Mouse (Mus musculus): ENCODE results near the gene Plcg1. TPM values are rescaled to one million over a fixed set of nuclear protein-coding genes. Genes with fewer than 3 reads are reported as not detected.

Plcg1 gene
- polyA plus RNA-seq, 1 experiment from 2014 or later = 68.0 TPM

DNA sequence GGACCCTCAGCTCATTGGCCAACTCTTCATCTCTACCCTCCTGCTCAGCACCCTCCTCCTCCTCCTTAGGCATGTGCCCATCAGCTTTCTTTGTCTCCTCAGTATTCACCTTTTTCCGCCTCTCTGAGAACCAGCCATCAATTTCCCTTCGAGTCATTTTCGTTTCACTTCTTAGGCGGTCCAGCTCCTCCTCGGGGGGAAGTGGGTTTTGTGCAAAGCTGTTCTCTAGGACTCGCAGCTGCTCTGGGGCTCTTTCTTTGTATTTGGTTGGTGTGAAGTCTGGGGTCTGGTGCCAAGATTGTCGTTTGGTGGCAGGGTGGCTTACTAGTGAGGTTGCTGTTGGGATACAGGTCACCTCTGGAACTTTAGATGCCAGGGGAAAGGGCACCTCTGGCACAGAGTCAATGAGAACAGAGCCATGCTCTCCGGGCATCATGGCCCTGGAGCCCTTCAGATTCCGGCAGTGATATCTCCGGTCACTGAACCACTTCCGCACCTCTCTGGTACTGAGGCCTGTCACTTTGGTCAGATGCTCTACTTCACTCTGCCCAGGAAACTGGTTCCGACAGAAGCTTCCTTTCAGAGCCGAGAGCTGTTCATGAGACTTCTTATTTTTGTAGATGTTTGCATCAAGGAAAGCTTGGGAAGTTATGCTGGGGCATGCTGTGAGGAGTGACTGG is 49.2 kb downstream of the Plcg1 start:
- Histone ChIP-seq H3K4me2 (no peak overlapping the region), H3K27ac (replicated peaks) (no peak overlapping the region), H3K27me3 (no peaks in the 10 kb centered on the region), H3K9ac (no peak overlapping the region), H3K36me3 (peaks cover 32% of the 10 kb centered on the region), H3K9me3 (no peaks in the 10 kb centered on the region), H3K4me3 (no peak overlapping the region), H3K4me1 (replicated peaks) (no peaks in the 10 kb centered on the region)
- 85% methylated on average over 13 of the region's 13 CpGs for WGBS
- no peak for ATAC-seq (ENCODE audit: low read depth)

DNA sequence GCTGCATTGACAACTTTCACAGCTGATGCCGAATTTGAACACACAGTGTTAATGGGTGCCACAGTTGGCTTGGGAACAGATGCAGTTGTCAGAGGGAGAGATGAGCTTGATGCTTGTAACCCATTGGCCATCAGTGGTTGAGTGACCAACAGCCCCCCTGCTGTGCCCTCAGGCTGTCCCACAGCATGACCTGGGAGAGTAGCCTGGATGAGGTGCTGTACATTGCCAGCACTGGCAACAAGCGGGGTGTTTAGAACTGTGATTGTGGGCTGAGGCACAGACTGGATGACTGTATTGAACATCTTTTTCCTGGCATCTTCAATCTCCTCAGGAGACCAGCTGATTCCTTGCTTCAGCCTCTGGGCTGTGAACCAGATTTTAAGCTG is 49.7 kb downstream of the Plcg1 start:
- Histone ChIP-seq H3K27ac (replicated peaks) (no peak overlapping the region), H3K4me2 (no peak overlapping the region), H3K36me3 (peaks cover 32% of the 10 kb centered on the region), H3K4me3 (no peak overlapping the region), H3K9me3 (no peaks in the 10 kb centered on the region), H3K4me1 (replicated peaks) (peaks cover 3% of the 10 kb centered on the region), H3K9ac (no peak overlapping the region), H3K27me3 (no peaks in the 10 kb centered on the region)
- WGBS = 91% methylated on average over 2 of the region's 2 CpGs
- ATAC-seq (ENCODE audit: low read depth) = no peak

- ATAC-seq (ENCODE audit: low read depth) = peak; percentile 62
- Histone ChIP-seq H3K9me3 (no peaks in the 10 kb centered on the region), H3K27me3 (no peaks in the 10 kb centered on the region), H3K36me3 (peaks cover 8% of the 10 kb centered on the region), H3K4me3 (no peak overlapping the region), H3K27ac (replicated peaks) (peak overlapping the region; percentile 70), H3K9ac (no peak overlapping the region), H3K4me2 (no peak overlapping the region), H3K4me1 (replicated peaks) (peaks cover 10% of the 10 kb centered on the region)
- WGBS = 76% methylated on average over 1 of the region's 1 CpGs
Observed at GRCm38 (mm10) chr2:160786333-160786732, 55.2 kb downstream of the Plcg1 start.

DNA sequence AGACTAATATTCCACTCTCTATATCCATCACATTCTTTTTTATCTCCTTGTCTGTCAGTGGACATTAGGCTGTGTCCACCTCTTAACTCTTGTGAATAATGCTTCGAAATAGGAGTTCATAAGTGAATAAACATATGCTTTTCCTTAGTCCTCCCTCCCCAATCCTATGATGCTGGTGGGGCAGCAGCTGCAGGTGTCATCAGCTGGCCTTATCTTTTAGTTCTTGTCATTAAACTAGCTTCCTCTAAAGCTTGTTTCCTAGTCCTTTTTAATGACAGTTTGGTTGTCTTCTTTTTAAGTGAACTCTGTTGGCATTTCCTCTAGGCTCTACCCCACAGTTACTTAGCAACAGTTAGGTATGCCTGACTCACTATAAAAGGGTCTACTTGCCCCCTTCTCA is 57.9 kb downstream of the Plcg1 start:
- Histone ChIP-seq H3K4me3 (no peak overlapping the region), H3K9me3 (no peaks in the 10 kb centered on the region), H3K36me3 (no peaks in the 10 kb centered on the region), H3K9ac (no peak overlapping the region), H3K27ac (replicated peaks) (no peak overlapping the region), H3K4me2 (no peak overlapping the region), H3K4me1 (replicated peaks) (peaks cover 10% of the 10 kb centered on the region), H3K27me3 (no peaks in the 10 kb centered on the region)
- ATAC-seq (ENCODE audit: low read depth) = no peak
- 95% methylated on average over 1 of the region's 1 CpGs for WGBS

DNA sequence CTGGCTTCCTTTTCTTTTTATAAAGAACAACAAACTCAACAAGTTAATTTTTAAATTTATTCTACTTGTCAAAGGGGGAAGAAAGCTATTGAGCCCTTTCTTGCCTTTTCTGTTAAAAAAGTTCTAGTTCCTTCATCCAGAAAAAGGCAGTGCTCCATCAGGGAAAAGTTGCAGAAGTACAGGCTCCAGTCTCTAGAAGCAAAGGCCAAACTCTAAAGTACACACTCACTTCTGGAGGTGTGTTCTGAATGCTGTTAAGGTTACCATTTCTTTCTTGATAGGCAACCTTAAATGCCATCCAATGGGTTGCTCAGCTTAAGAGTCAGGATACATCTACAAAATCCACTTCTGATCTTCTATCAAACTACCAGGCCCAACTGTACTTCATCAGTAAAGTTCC is 58.6 kb downstream of the Plcg1 start:
- Histone ChIP-seq H3K4me3 (no peak overlapping the region), H3K27ac (replicated peaks) (no peak overlapping the region), H3K9ac (no peak overlapping the region), H3K4me2 (no peak overlapping the region), H3K4me1 (replicated peaks) (peaks cover 10% of the 10 kb centered on the region), H3K36me3 (no peaks in the 10 kb centered on the region), H3K27me3 (no peaks in the 10 kb centered on the region), H3K9me3 (no peaks in the 10 kb centered on the region)
- no peak for ATAC-seq (ENCODE audit: low read depth)

DNA sequence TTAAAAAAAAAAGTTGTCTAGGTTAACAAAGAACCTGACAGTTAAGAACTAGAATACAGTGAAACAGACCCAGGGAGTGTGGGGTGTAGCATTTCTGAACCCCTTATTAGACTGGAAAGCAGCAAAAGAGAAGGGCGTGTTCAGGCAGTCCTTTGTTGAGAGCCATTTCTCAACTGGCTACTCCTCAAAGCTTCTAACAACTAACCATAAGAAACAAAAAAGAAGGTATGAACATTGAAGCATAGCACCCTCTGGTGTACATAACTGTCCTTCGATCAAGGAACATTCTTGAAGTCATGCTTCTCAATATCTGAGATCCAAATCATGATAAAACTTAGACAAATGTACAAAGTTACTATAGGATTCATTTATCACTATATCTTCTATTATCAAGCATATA is 62.0 kb downstream of the Plcg1 start:
- no peak overlapping the region for H3K4me3 ChIP-seq
- H3K9ac ChIP-seq = no peak overlapping the region
- ATAC-seq (ENCODE audit: low read depth) = no peak
- no peaks in the 10 kb centered on the region for H3K9me3 ChIP-seq
- H3K27me3 ChIP-seq = no peaks in the 10 kb centered on the region
- no peak overlapping the region for H3K27ac ChIP-seq (replicated peaks)
- H3K4me1 ChIP-seq (replicated peaks) = no peaks in the 10 kb centered on the region
- no peaks in the 10 kb centered on the region for H3K36me3 ChIP-seq
- 75% methylated on average over 2 of the region's 2 CpGs for WGBS
- H3K4me2 ChIP-seq = no peak overlapping the region

- no peak overlapping the region for H3K4me2 ChIP-seq
- no peak overlapping the region for H3K27ac ChIP-seq (replicated peaks)
- no peaks in the 10 kb centered on the region for H3K36me3 ChIP-seq
- ATAC-seq (ENCODE audit: low read depth) = no peak
- no peaks in the 10 kb centered on the region for H3K9me3 ChIP-seq
- no peaks in the 10 kb centered on the region for H3K27me3 ChIP-seq
- no peak overlapping the region for H3K4me3 ChIP-seq
- no peak overlapping the region for H3K9ac ChIP-seq
- WGBS = 79% methylated on average over 2 of the region's 2 CpGs
- no peaks in the 10 kb centered on the region for H3K4me1 ChIP-seq (replicated peaks)
Observed at GRCm38 (mm10) chr2:160796973-160797372, 65.9 kb downstream of the Plcg1 start.

- WGBS = 86% methylated on average over 1 of the region's 1 CpGs
- H3K4me2 ChIP-seq = no peak overlapping the region
- no peak for ATAC-seq (ENCODE audit: low read depth)
- no peaks in the 10 kb centered on the region for H3K27me3 ChIP-seq
- H3K4me3 ChIP-seq = no peak overlapping the region
- H3K36me3 ChIP-seq = no peaks in the 10 kb centered on the region
- no peak overlapping the region for H3K27ac ChIP-seq (replicated peaks)
- no peaks in the 10 kb centered on the region for H3K4me1 ChIP-seq (replicated peaks)
- H3K9me3 ChIP-seq = no peaks in the 10 kb centered on the region
- no peak overlapping the region for H3K9ac ChIP-seq
Observed at GRCm38 (mm10) chr2:160798206-160798605, 67.1 kb downstream of the Plcg1 start.

DNA sequence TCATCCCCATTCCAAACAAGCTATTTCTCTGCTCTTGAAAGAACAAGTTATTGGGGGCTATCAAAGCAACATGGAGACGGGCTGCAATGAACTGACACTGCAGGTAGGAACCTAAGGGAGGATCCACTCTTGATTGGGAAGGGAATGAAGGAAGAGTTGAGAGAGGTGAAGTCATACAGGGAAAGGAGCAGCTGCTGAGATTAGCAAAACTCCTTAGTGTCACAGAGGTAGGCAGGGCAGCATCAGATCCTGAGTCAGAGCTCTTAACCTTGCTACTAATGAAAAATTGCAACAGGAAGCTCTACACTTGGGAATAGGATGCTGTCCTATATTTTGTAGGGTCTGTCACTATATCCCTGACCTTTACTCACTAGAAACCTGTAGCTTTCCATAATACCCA is 69.9 kb downstream of the Plcg1 start:
- no peak for ATAC-seq (ENCODE audit: low read depth)
- Histone ChIP-seq H3K4me3 (no peak overlapping the region), H3K9ac (no peak overlapping the region), H3K27me3 (no peaks in the 10 kb centered on the region), H3K9me3 (no peaks in the 10 kb centered on the region), H3K27ac (replicated peaks) (no peak overlapping the region), H3K36me3 (no peaks in the 10 kb centered on the region), H3K4me1 (replicated peaks) (peaks cover 9% of the 10 kb centered on the region), H3K4me2 (no peak overlapping the region)
- 84% methylated on average over 1 of the region's 1 CpGs for WGBS

DNA sequence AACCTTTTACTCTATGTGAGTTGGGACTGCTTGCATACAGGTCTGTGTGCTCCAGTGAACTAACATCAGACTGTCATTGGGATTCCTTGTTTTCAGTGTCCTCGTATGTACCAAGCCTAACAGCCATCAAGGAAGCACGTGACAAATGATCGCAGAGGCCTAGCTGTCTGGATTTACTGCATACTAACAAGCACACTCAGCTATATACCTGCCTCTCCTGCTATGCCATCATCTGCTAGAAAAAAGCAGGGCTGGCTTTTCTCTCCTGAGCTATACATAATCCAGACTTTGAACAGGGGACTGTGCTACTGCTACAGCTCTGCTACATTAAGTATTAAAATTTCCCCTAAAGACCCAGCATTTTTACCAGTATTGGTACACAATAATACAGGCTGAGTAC is 71.2 kb downstream of the Plcg1 start:
- no peaks in the 10 kb centered on the region for H3K36me3 ChIP-seq
- ATAC-seq (ENCODE audit: low read depth) = no peak
- no peak overlapping the region for H3K27ac ChIP-seq (replicated peaks)
- H3K4me1 ChIP-seq (replicated peaks) = peaks cover 15% of the 10 kb centered on the region
- no peaks in the 10 kb centered on the region for H3K27me3 ChIP-seq
- H3K9me3 ChIP-seq = no peaks in the 10 kb centered on the region
- H3K9ac ChIP-seq = no peak overlapping the region
- WGBS = 75% methylated on average over 3 of the region's 3 CpGs
- no peak overlapping the region for H3K4me2 ChIP-seq
- H3K4me3 ChIP-seq = no peak overlapping the region

- WGBS = 7% methylated on average over 4 of the region's 4 CpGs
- H3K27ac ChIP-seq (replicated peaks) = 0 out of 2 replicates have a peak overlapping the region, but pooled peaks have one; percentile 18
- H3K4me1 ChIP-seq (replicated peaks) = peaks cover 15% of the 10 kb centered on the region
- H3K9me3 ChIP-seq = no peaks in the 10 kb centered on the region
- no peaks in the 10 kb centered on the region for H3K36me3 ChIP-seq
- H3K4me2 ChIP-seq = no peak overlapping the region
- no peak for ATAC-seq (ENCODE audit: low read depth)
- no peak overlapping the region for H3K9ac ChIP-seq
- H3K27me3 ChIP-seq = no peaks in the 10 kb centered on the region
- H3K4me3 ChIP-seq = no peak overlapping the region
Observed at GRCm38 (mm10) chr2:160804794-160805527, 73.9 kb downstream of the Plcg1 start.

- 14% methylated on average over 3 of the region's 3 CpGs for WGBS
- Histone ChIP-seq H3K4me2 (no peak overlapping the region), H3K4me3 (no peak overlapping the region), H3K36me3 (no peaks in the 10 kb centered on the region), H3K9ac (no peak overlapping the region), H3K27me3 (no peaks in the 10 kb centered on the region), H3K4me1 (replicated peaks) (peaks cover 15% of the 10 kb centered on the region), H3K27ac (replicated peaks) (0 out of 2 replicates have a peak overlapping the region, but pooled peaks have one; percentile 9), H3K9me3 (no peaks in the 10 kb centered on the region)
- no peak for ATAC-seq (ENCODE audit: low read depth)
Observed at GRCm38 (mm10) chr2:160806091-160806521, 75.0 kb downstream of the Plcg1 start.

- Histone ChIP-seq H3K4me1 (replicated peaks) (peaks cover 9% of the 10 kb centered on the region), H3K4me2 (no peak overlapping the region), H3K27me3 (no peaks in the 10 kb centered on the region), H3K36me3 (peaks cover 4% of the 10 kb centered on the region), H3K9me3 (0 out of 2 replicates have a peak, but pooled peaks cover 1% of the 10 kb centered on the region), H3K9ac (no peak overlapping the region), H3K4me3 (no peak overlapping the region), H3K27ac (replicated peaks) (no peak overlapping the region)
- no peak for ATAC-seq (ENCODE audit: low read depth)
Observed at GRCm38 (mm10) chr2:160810376-160810775, 79.3 kb downstream of the Plcg1 start.

All from neural tube, embryonic 13.5 days (tissue).